Mouse (Mus musculus) spleen, adult 2 months (tissue): Measurements from ENCODE around the gene Ppp1r12a.

Experiments used
- CTCF ChIP-seq: fragments of 200-500 bp; IDR thresholded peaks from 2 replicates; pipeline ENCODE4 v1.5.1; 2011; ENCODE audit warnings: mild to moderate bottlenecking, inconsistent platforms; ENCODE audit not compliant: insufficient read depth, insufficient read length, insufficient replicate concordance; ENCODE audit errors: extremely low read depth
- POLR2A ChIP-seq: fragments of 200-500 bp; IDR thresholded peaks from 2 replicates; pipeline ENCODE4 v1.6.1; 2011; ENCODE audit warnings: low read depth, low read length, inconsistent platforms

GRCm38 (mm10) chr10:108331784-108332561, 170.0 kb downstream of the Ppp1r12a start, which contains the start of gene Pawr:
- no peak for TF ChIP-seq CTCF
- TF ChIP-seq POLR2A, result no peak
